Mouse (Mus musculus) megakaryocyte, embryonic 14.5 days (primary cell): ENCODE data around the gene Il1rl1.

Experiments used
- FLI1 ChIP-seq: IDR thresholded peaks from 2 replicates; pipeline ENCODE4 v1.6.1; 2012; ENCODE audit warnings: low read length, inconsistent platforms, mixed read lengths
- GATA1 ChIP-seq: IDR thresholded peaks from 3 replicates; pipeline ENCODE4 v1.6.1; 2012; ENCODE audit warnings: mixed read lengths, low read length, inconsistent platforms, borderline replicate concordance

GRCm38 (mm10) chr1:40437340-40437739 is 8.0 kb downstream of the Il1rl1 start:
- no peak for TF ChIP-seq GATA1
- no peak for TF ChIP-seq FLI1
